Mouse (Mus musculus): Measurements from ENCODE around the gene Rab27a. TPM values are rescaled to one million over a fixed set of nuclear protein-coding genes. Genes with fewer than 3 reads are reported as not detected.

Rab27a gene
- polyA plus RNA-seq (2012; rRNA removed), result 2.6 and 3.3 TPM in 2 replicates

GRCm38 (mm10) chr9:73044146-73045079 lies at the start of gene Rab27a:
TSS of gene Rab27a (plus strand) at chr9:73044854.

GRCm38 (mm10) chr9:73040080-73040479 lies 4.6 kb upstream of the Rab27a start, which contains the start of gene Pigb:
TSS of gene Pigb (minus strand) at chr9:73040378.

DNA sequence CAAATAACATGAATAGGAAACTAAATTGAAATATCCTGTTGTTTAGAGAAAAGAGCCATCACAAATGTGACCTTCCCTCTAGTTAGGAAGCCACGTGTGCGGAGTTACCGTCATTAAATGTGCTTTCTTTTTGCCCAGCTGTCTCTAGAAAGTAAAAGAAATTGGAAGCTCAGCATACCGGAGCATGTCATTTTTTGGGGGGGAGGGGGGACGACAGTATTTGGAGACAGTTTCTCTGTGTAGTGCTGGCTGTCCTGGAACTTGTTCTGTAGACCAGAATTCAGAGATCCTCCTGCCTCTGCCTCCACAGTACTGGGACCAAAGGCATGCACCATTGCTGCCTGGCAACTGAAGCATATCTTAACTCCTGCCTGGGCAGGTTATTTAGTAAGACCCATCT lies 56.9 kb downstream of the Rab27a start, which contains the start of gene Khdc3:
TSS of gene Khdc3 (plus strand) at position 301 of the 400 bp plus-strand sequence.

DNA sequence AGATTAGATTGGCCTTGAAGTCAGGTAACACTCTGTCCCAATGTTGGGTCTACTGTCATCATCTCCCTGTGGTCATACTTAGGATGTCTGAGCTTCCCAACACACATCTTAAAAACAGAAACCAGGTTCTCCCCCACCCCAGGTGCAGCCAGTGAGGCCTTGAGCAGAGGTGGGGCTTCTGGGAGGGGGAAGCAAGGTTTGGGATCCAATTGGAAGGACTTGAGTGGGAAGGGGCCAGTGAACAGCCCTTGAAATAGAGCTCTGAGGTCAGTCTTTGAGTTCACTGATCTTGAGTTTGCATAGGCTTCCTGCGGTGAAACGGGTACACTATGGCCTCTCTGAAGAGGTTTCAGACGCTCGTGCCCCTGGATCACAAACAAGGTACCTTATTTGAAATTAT lies 57.5 kb downstream of the Rab27a start, which contains the start of gene Gm20509:
TSS of gene Gm20509 (plus strand) at position 290 of the 400 bp plus-strand sequence.

GRCm38 (mm10) chr9:73112919-73113906 lies 68.6 kb downstream of the Rab27a start, which contains the start of gene Rsl24d1:
TSS of gene Rsl24d1 (plus strand) at chr9:73113426.

Other genes with a start within 250 kb of the Rab27a start
- gene Prtg, start 238.0 kb upstream of the Rab27a start, polyA plus RNA-seq (2012; rRNA removed), result 0.03 and 0.07 TPM in 2 replicates
- 0.08 and 0.11 TPM in 2 replicates for gene Pygo1, start 119.2 kb upstream of the Rab27a start, polyA plus RNA-seq (2012; rRNA removed)
- gene Dyx1c1, start 86.1 kb upstream of the Rab27a start, polyA plus RNA-seq (2012; rRNA removed), result 0.11 and 0.12 TPM in 2 replicates
- not detected in 2 replicates for gene Gm44503, start 86.0 kb upstream of the Rab27a start, polyA plus RNA-seq (2012; rRNA removed)
- gene Ccpg1os, start 59.5 kb upstream of the Rab27a start, polyA plus RNA-seq (2012; rRNA removed), result 2.0 and 2.3 TPM in 2 replicates
- 4.0 and 4.7 TPM in 2 replicates for gene Ccpg1, start 59.4 kb upstream of the Rab27a start, polyA plus RNA-seq (2012; rRNA removed)
- 3.2 and 4.0 TPM in 2 replicates for gene Pigb, start 4.5 kb upstream of the Rab27a start, polyA plus RNA-seq (2012; rRNA removed)
- 0.06 and 0.07 TPM in 2 replicates for gene Khdc3, start 57.0 kb downstream of the Rab27a start, polyA plus RNA-seq (2012; rRNA removed)
- not detected in 2 replicates for gene Gm20509, start 57.6 kb downstream of the Rab27a start, polyA plus RNA-seq (2012; rRNA removed)
- 29.5 and 36.3 TPM in 2 replicates for gene Rsl24d1, start 68.6 kb downstream of the Rab27a start, polyA plus RNA-seq (2012; rRNA removed)